In the genomic region with DNA sequence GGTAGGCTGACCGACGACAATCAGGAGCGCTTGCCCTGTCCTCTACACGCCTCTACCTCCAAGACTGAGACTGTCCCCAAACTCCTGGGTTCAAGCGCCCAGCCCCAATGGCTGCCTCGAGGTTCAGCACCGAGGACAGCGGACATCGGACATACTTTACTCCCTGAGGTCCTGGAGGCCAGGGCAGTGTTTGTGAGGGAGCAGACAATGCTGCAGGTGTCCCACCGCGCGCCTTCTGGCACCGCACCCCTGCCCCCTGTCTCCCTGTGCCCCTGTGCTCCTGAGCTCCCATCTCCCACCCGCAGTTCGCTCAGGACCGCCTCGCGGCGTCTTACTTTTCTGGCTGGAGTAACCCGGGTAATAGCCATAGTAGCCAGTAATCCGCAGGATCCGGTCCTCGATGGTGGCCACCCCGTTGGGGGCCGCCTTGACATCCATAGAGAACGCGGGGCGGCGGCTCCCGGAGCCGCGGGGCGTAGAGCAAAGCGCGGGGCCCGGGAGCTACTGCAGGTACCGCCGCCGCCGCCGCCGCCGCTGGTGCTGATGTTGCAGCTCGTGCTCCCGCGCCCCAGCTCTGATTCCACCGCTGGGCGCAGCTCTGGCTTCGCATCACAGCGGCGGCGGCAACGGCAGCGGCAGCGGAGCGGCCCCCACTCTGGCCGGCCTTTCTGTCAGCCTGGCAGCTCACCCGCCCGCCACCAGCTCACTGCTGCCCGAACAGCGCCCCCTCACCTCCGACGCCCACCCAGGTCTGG, we compare ENCODE assay signal across 8 mouse cellular contexts. TPM values are rescaled to one million over a fixed set of nuclear protein-coding genes. Genes with fewer than 3 reads are reported as not detected.
DNase-seq lines count a peak whose midpoint lies in the region; ATAC-seq and TF ChIP-seq lines count a peak whose summit lies in the region.

No protein-coding gene starts in this region.

- no peak overlapping the region for H3K27ac ChIP-seq in forebrain, embryonic 10.5 days
- no peak overlapping the region for H3K27ac ChIP-seq in liver, postnatal 0 days (ENCODE audit: low read depth)

- DNase-seq in 416B (ENCODE audit: low read depth): peak; percentile 1
- peak; percentile 74 for DNase-seq in brain, embryonic 14.5 days (ENCODE audit: low read depth)
- DNase-seq in forebrain, embryonic 10.5 days (ENCODE audit: extremely low spot score, low spot score): peak; percentile 79
- DNase-seq in heart, postnatal 10 days: peak; percentile 80 to 85
- DNase-seq in kidney, postnatal 25 days: peak; percentile 76 to 78
- peak; percentile 58 for DNase-seq in liver, postnatal 0 days
- peak; percentile 39 for DNase-seq in ovary, adult 18-20 months (ENCODE audit: low spot score)
- DNase-seq in urinary bladder, postnatal 4 days (ENCODE audit: low spot score in 2 of 2): peak; percentile 45 to 72

- H3K27me3 ChIP-seq in forebrain, embryonic 10.5 days (ENCODE audit: poor library complexity, severe bottlenecking): peaks cover 17% of the 10 kb centered on the region
- H3K27me3 ChIP-seq in liver, postnatal 0 days (ENCODE audit: insufficient read depth, low read length): peaks cover 5% of the 10 kb centered on the region

- under 1% methylated on average over 63 of the region's 63 CpGs for WGBS in forebrain, embryonic 10.5 days
- 3% methylated on average over 47 of the region's 63 CpGs for WGBS in liver, postnatal 0 days (ENCODE audit: insufficient replicate concordance)

- TF ChIP-seq POLR2A in brain, embryonic 14.5 days (IDR thresholded peaks at IDR 0.05; ENCODE audit: borderline replicate concordance, extremely low read depth, insufficient read depth, insufficient read length, poor library complexity, severe bottlenecking): no peak

- H3K9me3 ChIP-seq in forebrain, embryonic 10.5 days: no peaks in the 10 kb centered on the region
- H3K9me3 ChIP-seq in liver, postnatal 0 days (ENCODE audit: low read length): no peaks in the 10 kb centered on the region

- peak; percentile 41; the same call in 1 of the 2 replicates for ATAC-seq in liver, postnatal 0 days

- intact Hi-C loops in heart, postnatal 10 days (cut with DNase I): loop anchor here (5.0 kb wide), 1 partner anchor 38 kb away; no protein-coding TSS in a partner anchor

- peaks cover 12% of the 10 kb centered on the region for H3K4me1 ChIP-seq in forebrain, embryonic 10.5 days
- no peaks in the 10 kb centered on the region for H3K4me1 ChIP-seq in liver, postnatal 0 days (ENCODE audit: insufficient read depth)

- no peak for TF ChIP-seq EP300 in liver, postnatal 0 days (IDR thresholded peaks at IDR 0.05; ENCODE audit: low read depth)

- no peak overlapping the region for H3K4me2 ChIP-seq in liver, postnatal 0 days (ENCODE audit: low read depth, low read length)

- H3K36me3 ChIP-seq in forebrain, embryonic 10.5 days (replicated peaks): no peaks in the 10 kb centered on the region
- no peaks in the 10 kb centered on the region for H3K36me3 ChIP-seq in liver, postnatal 0 days (replicated peaks; ENCODE audit: insufficient read depth, low read length)

- peak overlapping the region; percentile 61 for H3K4me3 ChIP-seq in forebrain, embryonic 10.5 days
- no peak overlapping the region for H3K4me3 ChIP-seq in liver, postnatal 0 days (ENCODE audit: low read depth, low read length)

- no peak overlapping the region for H3K9ac ChIP-seq in liver, postnatal 0 days (replicated peaks)

- TF ChIP-seq CTCF in brain, embryonic 14.5 days (IDR thresholded peaks at IDR 0.05; ENCODE audit: borderline replicate concordance, extremely low read depth, insufficient read depth, insufficient read length): 0 out of 2 replicates have a peak, but pooled peaks have one; percentile 11
- no peak for TF ChIP-seq CTCF in liver, postnatal 0 days (IDR thresholded peaks at IDR 0.05; ENCODE audit: low read depth)

RNA-seq across cellular contexts. Expression of gene Slc35f4, which starts 0.5 kb away (rescaled TPM):
- polyA plus RNA-seq in brain, embryonic 14.5 days (2012; rRNA removed): 4.0 and 5.9 TPM in 2 replicates
- not detected in 2 replicates for polyA plus RNA-seq in forebrain, embryonic 10.5 days (2016; fragmentation: Nextera tagmentation; extraction: Ambion mirVana)
- total RNA-seq in heart, postnatal 10 days (2021): not detected
- polyA plus RNA-seq in liver, postnatal 0 days (2015; fragmentation: Nextera tagmentation; extraction: Ambion mirVana): not detected in 2 replicates

Comparison
In these comparisons a context has a peak if more than half of its experiments do, and no peak if none do; other contexts are left out.
1. DNase-seq: peak in every context shown above with its lines; median percentile 82 in heart, postnatal 10 days; 79 in forebrain, embryonic 10.5 days; 77 in kidney, postnatal 25 days; 74 in brain, embryonic 14.5 days; 58 in urinary bladder, postnatal 4 days; 58 in liver, postnatal 0 days; 39 in ovary, adult 18-20 months; 1 in 416B.